Mouse (Mus musculus) MEL (cell line): ENCODE measurements around the gene Rxfp4. TPM values are rescaled to one million over a fixed set of nuclear protein-coding genes. Genes with fewer than 3 reads are reported as not detected.
A peak's percentile ranks its signal among the peaks of the same experiment; 100 is the strongest.

Experiments used
- DNase-seq: peaks from one replicate; pipeline ENCODE4 v3.0.0; 2011; ENCODE audit warnings: low read depth, low spot score
- H3K27ac ChIP-seq: 2 replicates; pipeline ENCODE4 v1.5.1; 2012; ENCODE audit warnings: low read depth, mild to moderate bottlenecking, control low read depth, low read length, moderate library complexity; ENCODE audit not compliant: control insufficient read depth
- H3K27me3 ChIP-seq, 2 experiments: fragments of 150-350 bp in 1 of 2; sonication (generic) in 1 of 2; 2 replicates each; pipeline ENCODE4 v1.6.1; 2012; ENCODE audit warnings: low read length in 2 of 2, mild to moderate bottlenecking in 2 of 2, improper control_type of control experiment in 1 of 2, moderate library complexity in 1 of 2; ENCODE audit not compliant: insufficient read depth in 2 of 2, control insufficient read depth in 1 of 2
- H3K36me3 ChIP-seq, 2 experiments: 2 replicates each; pipeline ENCODE4 v1.6.1; 2012 to 2014; ENCODE audit warnings: low read length in 2 of 2, improper control_type of control experiment in 1 of 2, inconsistent platforms in 1 of 2, mild to moderate bottlenecking in 1 of 2; ENCODE audit not compliant: insufficient read depth in 2 of 2, control insufficient read depth in 1 of 2
- H3K4me1 ChIP-seq, 2 experiments: fragments of 150-350 bp in 1 of 2; sonication (generic) in 1 of 2; 2 replicates each; pipeline ENCODE4 v1.6.1; 2012; ENCODE audit warnings: low read length in 2 of 2, improper control_type of control experiment in 1 of 2, mild to moderate bottlenecking in 1 of 2; ENCODE audit not compliant: insufficient read depth in 2 of 2, control insufficient read depth in 1 of 2
- H3K4me3 ChIP-seq, 2 experiments: fragments of 150-350 bp in 1 of 2; sonication (generic) in 1 of 2; 2 replicates each; pipeline ENCODE4 v1.5.1; 2012; ENCODE audit warnings: low read depth in 2 of 2, low read length in 2 of 2, mild to moderate bottlenecking in 2 of 2, moderate library complexity in 2 of 2, control low read depth in 1 of 2, improper control_type of control experiment in 1 of 2; ENCODE audit not compliant: control insufficient read depth in 1 of 2, insufficient read depth in 1 of 2
- H3K79me2 ChIP-seq: 2 replicates; pipeline ENCODE4 v1.6.1; 2012; ENCODE audit warnings: mild to moderate bottlenecking, low read length, moderate library complexity; ENCODE audit not compliant: control insufficient read depth, poor library complexity, insufficient read depth
- H3K9ac ChIP-seq: 2 replicates; pipeline ENCODE4 v1.6.1; 2012; ENCODE audit warnings: low read depth, mild to moderate bottlenecking, control low read depth, low read length, moderate library complexity; ENCODE audit not compliant: control insufficient read depth, poor library complexity, severe bottlenecking
- H3K9me3 ChIP-seq: fragments of 150-350 bp; sonication (generic); replicated peaks from 2 replicates; pipeline ENCODE4 v1.6.1; 2012; ENCODE audit warnings: mild to moderate bottlenecking, low read length, improper control_type of control experiment, moderate library complexity; ENCODE audit not compliant: insufficient read depth
- CHD2 ChIP-seq: IDR thresholded peaks from 2 replicates; pipeline ENCODE4 v1.6.1; 2011; ENCODE audit warnings: low read length, improper control_type of control experiment
- CTCF ChIP-seq, 3 experiments: IDR thresholded peaks in 2 of 3; conservative IDR thresholded peaks in 1 of 3; 2 replicates each; pipeline ENCODE4 v1.5.1; 2011 to 2012; ENCODE audit warnings: low read length in 3 of 3, low read depth in 2 of 3, mild to moderate bottlenecking in 2 of 3, improper control_type of control experiment in 1 of 3, inconsistent platforms in 1 of 3, mixed read lengths in 1 of 3, moderate library complexity in 1 of 3; ENCODE audit not compliant: control insufficient read depth in 1 of 3, insufficient read depth in 1 of 3, poor library complexity in 1 of 3, severe bottlenecking in 1 of 3
- E2F4 ChIP-seq: IDR thresholded peaks from 2 replicates; pipeline ENCODE4 v1.6.1; 2011; ENCODE audit warnings: low read depth, low read length, improper control_type of control experiment, borderline replicate concordance
- EP300 ChIP-seq, 2 experiments: IDR thresholded peaks; 2 replicates each; pipeline ENCODE4 v1.6.1; 2011; ENCODE audit warnings: improper control_type of control experiment in 2 of 2, low read length in 2 of 2, low read depth in 1 of 2, mild to moderate bottlenecking in 1 of 2
- ETS1 ChIP-seq: IDR thresholded peaks from 2 replicates; pipeline ENCODE4 v1.6.1; 2012; ENCODE audit warnings: low read depth, mild to moderate bottlenecking, inconsistent platforms, low read length, improper control_type of control experiment, moderate library complexity
- GATA1 ChIP-seq: IDR thresholded peaks from 2 replicates; pipeline ENCODE4 v1.6.1; 2011; ENCODE audit warnings: low read depth, low read length, improper control_type of control experiment
- JUND ChIP-seq: IDR thresholded peaks from 2 replicates; pipeline ENCODE4 v1.6.1; 2011; ENCODE audit warnings: low read depth, mild to moderate bottlenecking, improper control_type of control experiment, low read length
- KAT2A ChIP-seq: conservative IDR thresholded peaks from 2 replicates; pipeline ENCODE4 v1.6.1; 2012; ENCODE audit warnings: low read depth, low read length, improper control_type of control experiment, inconsistent platforms
- MAFK ChIP-seq: IDR thresholded peaks from 2 replicates; pipeline ENCODE4 v1.6.1; 2011; ENCODE audit warnings: low read depth, mild to moderate bottlenecking, low read length, improper control_type of control experiment, borderline replicate concordance
- MAZ ChIP-seq: IDR thresholded peaks from 2 replicates; pipeline ENCODE4 v1.6.1; 2012; ENCODE audit warnings: low read depth, mild to moderate bottlenecking, inconsistent platforms, low read length, improper control_type of control experiment
- MEF2A ChIP-seq: IDR thresholded peaks from 2 replicates; pipeline ENCODE4 v1.6.1; 2014; ENCODE audit warnings: low read depth, mild to moderate bottlenecking, inconsistent platforms, low read length, improper control_type of control experiment; ENCODE audit not compliant: poor library complexity, insufficient replicate concordance, severe bottlenecking; ENCODE audit errors: extremely low read depth
- MYB ChIP-seq: IDR thresholded peaks from 2 replicates; pipeline ENCODE4 v1.6.1; 2011; ENCODE audit warnings: mild to moderate bottlenecking, low read depth, low read length, improper control_type of control experiment
- MYC ChIP-seq: IDR thresholded peaks from 2 replicates; pipeline ENCODE4 v1.6.1; 2011; ENCODE audit warnings: low read depth, mild to moderate bottlenecking, low read length, improper control_type of control experiment, moderate library complexity
- POLR2A ChIP-seq, 2 experiments: IDR thresholded peaks; 2 replicates each; pipeline ENCODE4 v1.6.1; 2011 to 2012; ENCODE audit warnings: low read length in 2 of 2, mild to moderate bottlenecking in 2 of 2, control low read depth in 1 of 2, improper control_type of control experiment in 1 of 2, low read depth in 1 of 2, moderate library complexity in 1 of 2; ENCODE audit not compliant: control insufficient read depth in 1 of 2, insufficient read depth in 1 of 2, poor library complexity in 1 of 2
- POLR2AphosphoS5 ChIP-seq: IDR thresholded peaks from 2 replicates; pipeline ENCODE4 v1.6.1; 2012; ENCODE audit warnings: low read depth, borderline replicate concordance, mild to moderate bottlenecking, inconsistent platforms, low read length, moderate library complexity, mixed read lengths
- RAD21 ChIP-seq: IDR thresholded peaks from 2 replicates; pipeline ENCODE4 v1.6.1; 2011; ENCODE audit warnings: mild to moderate bottlenecking, low read depth, low read length, improper control_type of control experiment
- RCOR1 ChIP-seq: IDR thresholded peaks from 2 replicates; pipeline ENCODE4 v1.6.1; 2012; ENCODE audit warnings: low read depth, mild to moderate bottlenecking, inconsistent platforms, low read length, improper control_type of control experiment
- SIN3A ChIP-seq: IDR thresholded peaks from 2 replicates; pipeline ENCODE4 v1.6.1; 2012; ENCODE audit warnings: low read length, improper control_type of control experiment, inconsistent platforms
- SMC3 ChIP-seq: IDR thresholded peaks from 2 replicates; pipeline ENCODE4 v1.6.1; 2011; ENCODE audit warnings: low read depth, low read length, improper control_type of control experiment
- TAL1 ChIP-seq: IDR thresholded peaks from 2 replicates; pipeline ENCODE4 v1.6.1; 2012; ENCODE audit warnings: mild to moderate bottlenecking, inconsistent platforms, low read length, moderate library complexity, mixed read lengths
- TCF12 ChIP-seq: IDR thresholded peaks from 2 replicates; pipeline ENCODE4 v1.6.1; 2014; ENCODE audit warnings: low read depth, mild to moderate bottlenecking, inconsistent platforms, low read length, improper control_type of control experiment, moderate library complexity
- UBTF ChIP-seq: IDR thresholded peaks from 2 replicates; pipeline ENCODE4 v1.6.1; 2012; ENCODE audit warnings: low read depth, mild to moderate bottlenecking, inconsistent platforms, low read length, improper control_type of control experiment, moderate library complexity, borderline replicate concordance; ENCODE audit not compliant: insufficient read depth
- USF1 ChIP-seq: IDR thresholded peaks from 2 replicates; pipeline ENCODE4 v1.6.1; 2014; ENCODE audit warnings: low read depth, mild to moderate bottlenecking, inconsistent platforms, low read length, improper control_type of control experiment, moderate library complexity
- USF2 ChIP-seq, 2 experiments: IDR thresholded peaks; 2 replicates each; pipeline ENCODE4 v1.6.1; 2011 to 2012; ENCODE audit warnings: improper control_type of control experiment in 2 of 2, low read length in 2 of 2, borderline replicate concordance in 1 of 2, inconsistent platforms in 1 of 2, low read depth in 1 of 2, mild to moderate bottlenecking in 1 of 2; ENCODE audit not compliant: insufficient read depth in 1 of 2
- ZC3H11A ChIP-seq: IDR thresholded peaks from 2 replicates; pipeline ENCODE4 v1.6.1; 2012; ENCODE audit warnings: low read depth, mild to moderate bottlenecking, inconsistent platforms, low read length, improper control_type of control experiment
- polyA plus RNA-seq, 2 experiments: library from polyadenylated mRNA; stranded (reverse) in 1 of 2; unstranded in 1 of 2; fragments of >175 nt in 1 of 2; fragments of >200 nt in 1 of 2; gene quantifications; 2 replicates each; pipeline versions ENCODE4 v1.2.1 to v1.2.4; 2012; ENCODE audit warnings: low replicate concordance in 2 of 2, low read depth in 1 of 2; ENCODE audit not compliant: insufficient read length in 2 of 2, insufficient read depth in 1 of 2, missing spikeins in 1 of 2
- total RNA-seq: library from RNA; depleted of rRNA; stranded (reverse); fragments of 300-350 nt; gene quantifications from 2 replicates; pipeline ENCODE4 v1.2.3, GENCODE M21; 2012

Gene Rxfp4
- total and polyA plus RNA-seq, 3 experiments = 0.06 to 0.08 TPM; not detected in 1

GRCm38 (mm10) chr3:88627114-88627513 lies 25.8 kb downstream of the Rxfp4 start (continued):
- TF ChIP-seq RCOR1 (no peak), ZC3H11A (no peak), MAZ (peak; percentile 34; the same call in 1 of the 2 replicates), SMC3 (no peak), UBTF (no peak), TAL1 (peak; percentile 40), GATA1 (peak; percentile 91), SIN3A (peak; percentile 70; the same call in 1 of the 2 replicates), USF2 (IDR thresholded peaks at IDR 0.05; ENCODE audit: borderline replicate concordance in 1 of 2, insufficient read depth in 1 of 2, low read depth in 1 of 2, low read length in 2 of 2) (no peak), JUND (no peak), ETS1 (peak; percentile 70), USF1 (no peak), RAD21 (no peak), CTCF (IDR thresholded peaks at IDR 0.05 in 2 of 3, conservative IDR thresholded peaks at IDR 0.05 in 1 of 3; ENCODE audit: control insufficient read depth in 1 of 3, insufficient read depth in 1 of 3, low read depth in 2 of 3, low read length in 3 of 3, poor library complexity in 1 of 3, severe bottlenecking in 1 of 3) (no peak), TCF12 (peak; percentile 61; the same call in 1 of the 2 replicates), MEF2A (no peak)
- TF ChIP-seq, all 39 proteins: peak for 16

GRCm38 (mm10) chr3:88626316-88626715 lies 26.6 kb downstream of the Rxfp4 start:
- Histone ChIP-seq H3K4me1 (peaks cover 35 to 47% of the 10 kb centered on the region in 2 experiments), H3K4me3 (no peak overlapping the region), H3K9me3 (no peaks in the 10 kb centered on the region), H3K79me2 (peaks cover 89% of the 10 kb centered on the region), H3K9ac (peak overlapping the region; percentile 26), H3K36me3 (peaks cover 30 to 44% of the 10 kb centered on the region in 2 experiments), H3K27ac (peak overlapping the region; percentile 65), H3K27me3 (no peaks in the 10 kb centered on the region)
- TF ChIP-seq MAZ (no peak), MYC (no peak), UBTF (no peak), USF1 (no peak), KAT2A (no peak), MAFK (no peak), RCOR1 (no peak), CTCF (IDR thresholded peaks at IDR 0.05 in 2 of 3, conservative IDR thresholded peaks at IDR 0.05 in 1 of 3; ENCODE audit: control insufficient read depth in 1 of 3, insufficient read depth in 1 of 3, low read depth in 2 of 3, low read length in 3 of 3, poor library complexity in 1 of 3, severe bottlenecking in 1 of 3) (no peak), MYB (no peak), EP300 (IDR thresholded peaks at IDR 0.05; ENCODE audit: low read depth in 1 of 2, low read length in 2 of 2) (no peak), E2F4 (no peak), CHD2 (no peak), POLR2AphosphoS5 (no peak), MEF2A (no peak), POLR2A (IDR thresholded peaks at IDR 0.05; ENCODE audit: control insufficient read depth in 1 of 2, insufficient read depth in 1 of 2, low read depth in 1 of 2, low read length in 2 of 2, poor library complexity in 1 of 2) (no peak), SIN3A (no peak)
- DNase-seq = no peak
